Mouse (Mus musculus): ENCODE results near the gene Iqschfp.

- TF ChIP-seq CTCF (IDR thresholded peaks at IDR 0.05; ENCODE audit: control insufficient read depth, insufficient read depth, low read length) = no peak
- TF ChIP-seq POLR2A (IDR thresholded peaks at IDR 0.05; ENCODE audit: borderline replicate concordance, control insufficient read depth, low read depth, low read length) = no peak
These were observed at the start of gene Iqschfp, which contains the start of gene Iqcj for GRCm38 (mm10) chr3:67892026-67892705.
